Mouse (Mus musculus): Measurements from ENCODE around the gene Wdr89. TPM values are rescaled to one million over a fixed set of nuclear protein-coding genes. Genes with fewer than 3 reads are reported as not detected.

Wdr89 gene
- polyA plus RNA-seq, 1 experiment from 2014 or later: 5.1 TPM

- H3K27me3 ChIP-seq (ENCODE audit: insufficient read depth, low read length): no peaks in the 10 kb centered on the region
- peak; percentile 100 for DNase-seq
- H3K9me3 ChIP-seq (ENCODE audit: low read length): no peaks in the 10 kb centered on the region
- under 1% methylated on average over 70 of the region's 72 CpGs for WGBS (ENCODE audit: insufficient replicate concordance)
- H3K4me3 ChIP-seq (ENCODE audit: low read depth, low read length): peak within 1 kb of the TSS; percentile 92
- H3K4me1 ChIP-seq (ENCODE audit: insufficient read depth): peaks cover 10% of the 10 kb centered on the region
- peak within 1 kb of the TSS; percentile 99 for H3K9ac ChIP-seq (replicated peaks)
- H3K27ac ChIP-seq (ENCODE audit: low read depth): peak within 1 kb of the TSS; percentile 99
- peak within 1 kb of the TSS; percentile 89 for H3K4me2 ChIP-seq (ENCODE audit: low read depth, low read length)
- ATAC-seq: peak; percentile 99
- peak; percentile 42; the same call in 1 of the 2 replicates for TF ChIP-seq EP300 (IDR thresholded peaks at IDR 0.05; ENCODE audit: low read depth)
- TF ChIP-seq CTCF (IDR thresholded peaks at IDR 0.05; ENCODE audit: low read depth): peak; percentile 18; the same call in 1 of the 2 replicates
- H3K36me3 ChIP-seq (replicated peaks; ENCODE audit: insufficient read depth, low read length): peaks cover 6% of the 10 kb centered on the region; the same call in 1 of the 2 replicates
These were observed 73.0 kb downstream of the Wdr89 start, which contains the start of gene Ppp2r5e for GRCm38 (mm10) chr12:75596154-75597002. TSS of gene Ppp2r5e (minus strand) at chr12:75596245.

DNA sequence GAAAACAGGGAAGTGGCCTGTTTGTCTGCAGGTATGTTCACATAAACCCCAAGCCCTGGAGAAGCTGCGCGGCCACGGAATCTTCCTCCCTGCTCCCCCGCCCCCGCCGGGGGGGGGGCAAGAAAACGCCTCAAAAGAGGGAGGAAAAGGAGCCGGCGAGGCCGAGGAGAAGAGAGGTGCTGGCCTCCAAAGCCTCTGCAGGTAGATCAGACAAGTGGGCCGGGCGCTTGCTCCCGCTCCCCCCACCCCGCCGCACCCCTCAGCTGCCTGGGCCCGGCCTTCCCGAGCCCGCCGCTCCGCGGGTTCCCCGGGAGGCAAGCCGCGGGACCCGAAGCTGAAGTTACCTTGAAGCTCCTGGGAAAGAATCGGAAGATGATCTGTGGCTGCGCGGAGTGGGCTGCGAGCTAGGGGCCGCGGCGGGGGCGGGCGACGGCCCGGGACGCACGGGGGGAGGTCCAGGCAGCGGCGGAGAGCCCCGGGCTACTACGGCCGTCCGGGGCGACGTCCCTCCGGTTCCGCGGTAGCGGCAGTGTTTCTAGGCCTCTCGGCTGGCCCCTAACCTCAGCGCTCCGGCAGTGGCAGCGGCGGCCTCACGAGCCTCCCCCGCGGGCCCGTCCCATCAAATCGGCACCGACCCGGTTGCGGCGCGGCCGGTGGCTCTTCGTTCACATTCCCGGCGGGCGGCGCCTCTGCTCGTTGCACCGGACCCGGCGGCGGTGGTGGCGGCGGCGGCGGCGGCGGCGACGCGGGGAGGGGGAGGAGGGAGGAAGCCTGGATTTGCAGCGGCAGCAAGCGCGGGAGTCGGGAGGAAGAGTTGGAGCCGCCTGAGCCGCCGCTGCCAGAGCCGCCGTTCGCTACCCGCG is 73.8 kb downstream of the Wdr89 start:
- no peaks in the 10 kb centered on the region for H3K9me3 ChIP-seq (ENCODE audit: low read length)
- ATAC-seq (peak; percentile 44), DNase-seq (peak; percentile 64)
- peak overlapping the region; percentile 87 for H3K4me2 ChIP-seq (ENCODE audit: low read depth, low read length)
- TF ChIP-seq EP300 (IDR thresholded peaks at IDR 0.05; ENCODE audit: low read depth) (no peak), CTCF (IDR thresholded peaks at IDR 0.05; ENCODE audit: low read depth) (no peak)
- no peaks in the 10 kb centered on the region for H3K27me3 ChIP-seq (ENCODE audit: insufficient read depth, low read length)
- peak overlapping the region; percentile 92 for H3K4me3 ChIP-seq (ENCODE audit: low read depth, low read length)
- H3K27ac ChIP-seq (ENCODE audit: low read depth): peak overlapping the region; percentile 99
- H3K9ac ChIP-seq (replicated peaks): peak overlapping the region; percentile 95
- under 1% methylated on average over 69 of the region's 97 CpGs for WGBS (ENCODE audit: insufficient replicate concordance)
- peaks cover 10% of the 10 kb centered on the region for H3K4me1 ChIP-seq (ENCODE audit: insufficient read depth)
- peaks cover 10% of the 10 kb centered on the region for H3K36me3 ChIP-seq (replicated peaks; ENCODE audit: insufficient read depth, low read length)

DNA sequence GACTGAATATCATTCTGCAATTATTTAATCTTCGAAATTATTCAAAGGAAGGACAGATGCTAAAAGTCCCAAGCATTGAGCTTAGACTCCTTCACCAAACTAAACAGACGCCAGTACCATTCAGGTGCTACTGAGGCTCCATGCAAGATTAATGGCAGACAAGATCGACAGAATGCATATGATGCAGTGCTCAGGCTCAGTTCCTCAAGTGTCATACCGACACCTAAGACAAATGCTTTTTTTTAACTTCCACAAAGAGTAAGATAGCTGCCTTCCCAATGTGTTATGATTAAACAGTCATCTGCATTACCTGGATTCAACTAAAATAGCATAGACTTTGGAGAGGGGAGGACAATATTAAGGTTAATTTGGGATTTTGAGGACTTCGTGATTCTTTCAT is 74.9 kb downstream of the Wdr89 start:
- H3K9ac ChIP-seq (replicated peaks): no peak overlapping the region
- TF ChIP-seq CTCF (IDR thresholded peaks at IDR 0.05; ENCODE audit: low read depth) (no peak), EP300 (IDR thresholded peaks at IDR 0.05; ENCODE audit: low read depth) (no peak)

GRCm38 (mm10) chr12:75593817-75594216 is 75.5 kb downstream of the Wdr89 start:
- H3K36me3 ChIP-seq (replicated peaks; ENCODE audit: insufficient read depth, low read length): peaks cover 24% of the 10 kb centered on the region
- peaks cover 10% of the 10 kb centered on the region for H3K4me1 ChIP-seq (ENCODE audit: insufficient read depth)
- DNase-seq (no peak), ATAC-seq (no peak)
- TF ChIP-seq EP300 (IDR thresholded peaks at IDR 0.05; ENCODE audit: low read depth): no peak
- TF ChIP-seq CTCF (IDR thresholded peaks at IDR 0.05; ENCODE audit: low read depth): no peak
- peak overlapping the region; percentile 87 for H3K4me2 ChIP-seq (ENCODE audit: low read depth, low read length)
- H3K9ac ChIP-seq (replicated peaks): no peak overlapping the region
- no peaks in the 10 kb centered on the region for H3K9me3 ChIP-seq (ENCODE audit: low read length)
- WGBS (ENCODE audit: insufficient replicate concordance): 68% methylated on average over 4 of the region's 4 CpGs
- no peak overlapping the region for H3K4me3 ChIP-seq (ENCODE audit: low read depth, low read length)
- H3K27ac ChIP-seq (ENCODE audit: low read depth): no peak overlapping the region
- H3K27me3 ChIP-seq (ENCODE audit: insufficient read depth, low read length): no peaks in the 10 kb centered on the region

More for the DNA sequence above, 74.9 kb downstream of the Wdr89 start:
- Histone ChIP-seq H3K36me3 (replicated peaks; ENCODE audit: insufficient read depth, low read length) (peaks cover 18% of the 10 kb centered on the region), H3K9me3 (ENCODE audit: low read length) (no peaks in the 10 kb centered on the region), H3K4me2 (ENCODE audit: low read depth, low read length) (peak overlapping the region; percentile 87), H3K27me3 (ENCODE audit: insufficient read depth, low read length) (no peaks in the 10 kb centered on the region), H3K4me3 (ENCODE audit: low read depth, low read length) (peak overlapping the region; percentile 92), H3K4me1 (ENCODE audit: insufficient read depth) (peaks cover 10% of the 10 kb centered on the region), H3K27ac (ENCODE audit: low read depth) (no peak overlapping the region)
- no peak for DNase-seq
- ATAC-seq: no peak
- WGBS (ENCODE audit: insufficient replicate concordance): 41% methylated on average over 5 of the region's 5 CpGs

GRCm38 (mm10) chr12:75587501-75587900 is 81.8 kb downstream of the Wdr89 start:
- no peak overlapping the region for H3K9ac ChIP-seq (replicated peaks)
- TF ChIP-seq EP300 (IDR thresholded peaks at IDR 0.05; ENCODE audit: low read depth): no peak
- 0 out of 2 replicates have a peak, but pooled peaks have one; percentile 11 for TF ChIP-seq CTCF (IDR thresholded peaks at IDR 0.05; ENCODE audit: low read depth)
- peaks cover 6% of the 10 kb centered on the region; the same call in 1 of the 2 replicates for H3K4me1 ChIP-seq (ENCODE audit: insufficient read depth)
- ATAC-seq (no peak), DNase-seq (no peak)
- no peaks in the 10 kb centered on the region for H3K27me3 ChIP-seq (ENCODE audit: insufficient read depth, low read length)
- no peaks in the 10 kb centered on the region for H3K9me3 ChIP-seq (ENCODE audit: low read length)
- peaks cover 40% of the 10 kb centered on the region for H3K36me3 ChIP-seq (replicated peaks; ENCODE audit: insufficient read depth, low read length)
- no peak overlapping the region for H3K4me2 ChIP-seq (ENCODE audit: low read depth, low read length)
- no peak overlapping the region for H3K27ac ChIP-seq (ENCODE audit: low read depth)
- H3K4me3 ChIP-seq (ENCODE audit: low read depth, low read length): no peak overlapping the region

GRCm38 (mm10) chr12:75583776-75584175 is 85.6 kb downstream of the Wdr89 start:
- 62% methylated on average over 3 of the region's 3 CpGs for WGBS (ENCODE audit: insufficient replicate concordance)
- no peak for TF ChIP-seq EP300 (IDR thresholded peaks at IDR 0.05; ENCODE audit: low read depth)
- no peak for TF ChIP-seq CTCF (IDR thresholded peaks at IDR 0.05; ENCODE audit: low read depth)
- no peak for DNase-seq

More at GRCm38 (mm10) chr12:75583776-75584175, 85.6 kb downstream of the Wdr89 start:
- no peak for ATAC-seq
- no peak overlapping the region for H3K4me2 ChIP-seq (ENCODE audit: low read depth, low read length)
- no peak overlapping the region for H3K9ac ChIP-seq (replicated peaks)
- H3K4me1 ChIP-seq (ENCODE audit: insufficient read depth): peaks cover 14% of the 10 kb centered on the region
- H3K27ac ChIP-seq (ENCODE audit: low read depth): no peak overlapping the region
- H3K36me3 ChIP-seq (replicated peaks; ENCODE audit: insufficient read depth, low read length): peaks cover 22% of the 10 kb centered on the region
- H3K27me3 ChIP-seq (ENCODE audit: insufficient read depth, low read length): no peaks in the 10 kb centered on the region
- H3K4me3 ChIP-seq (ENCODE audit: low read depth, low read length): no peak overlapping the region
- H3K9me3 ChIP-seq (ENCODE audit: low read length): no peaks in the 10 kb centered on the region

Other genes with a start within 250 kb of the Wdr89 start
- gene Ppp2r5e, start 73.3 kb downstream of the Wdr89 start, polyA plus RNA-seq (2015; fragmentation: Nextera tagmentation; extraction: Ambion mirVana): 4.9 and 6.5 TPM in 2 replicates
- 13.8 and 17.4 TPM in 2 replicates for gene Sgpp1, start 66.2 kb upstream of the Wdr89 start, polyA plus RNA-seq (2015; fragmentation: Nextera tagmentation; extraction: Ambion mirVana)
- gene Syne2, start 148.6 kb upstream of the Wdr89 start, polyA plus RNA-seq (2015; fragmentation: Nextera tagmentation; extraction: Ambion mirVana): 4.9 and 6.3 TPM in 2 replicates